Mouse (Mus musculus): ENCODE results near the gene Plcxd2.

DNA sequence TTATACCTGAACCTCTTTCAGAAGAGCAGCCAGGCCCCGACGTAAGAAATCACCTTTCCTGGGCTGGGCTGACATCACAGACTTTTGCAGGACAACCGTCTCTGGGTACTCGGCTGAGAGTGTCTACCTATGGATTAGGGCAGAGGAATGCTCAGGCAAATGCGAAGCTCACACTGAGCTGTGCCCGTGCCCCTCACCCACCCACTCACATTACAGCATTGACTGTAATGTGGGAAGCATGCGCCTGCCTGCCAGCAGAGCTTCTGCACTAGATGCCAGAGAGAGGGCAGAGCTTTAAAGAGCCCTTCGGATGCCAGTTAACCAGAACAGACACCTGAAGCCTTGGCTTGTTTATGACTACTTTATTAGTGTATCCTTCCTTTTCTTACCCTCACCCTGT is 90.4 kb downstream of the Plcxd2 start:
- TF ChIP-seq POLR2A (IDR thresholded peaks at IDR 0.05; ENCODE audit: control insufficient read depth, extremely low read depth, insufficient read depth, low read length, poor library complexity) (no peak), CTCF (IDR thresholded peaks at IDR 0.05; ENCODE audit: borderline replicate concordance, control insufficient read depth, extremely low read depth, insufficient read depth, low read length, poor library complexity) (no peak)

Measured in thymus, adult 2 months (tissue).